Mouse (Mus musculus) spleen, adult 18-20 months (tissue): ENCODE data around the gene Slc29a1.
A peak's percentile ranks its signal among the peaks of the same experiment; 100 is the strongest.
"Not testable (repeated sequence)": the region's sequence is repeated elsewhere in the genome, so short reads cannot be mapped to it uniquely, and the experiment has no call there.

ENCODE experiments used
- DNase-seq, 2 experiments: peaks; one replicate each; pipeline ENCODE4 v3.0.0; 2022; ENCODE audit warnings: mixed read lengths in 2 of 2

Slc29a1 gene

DNA sequence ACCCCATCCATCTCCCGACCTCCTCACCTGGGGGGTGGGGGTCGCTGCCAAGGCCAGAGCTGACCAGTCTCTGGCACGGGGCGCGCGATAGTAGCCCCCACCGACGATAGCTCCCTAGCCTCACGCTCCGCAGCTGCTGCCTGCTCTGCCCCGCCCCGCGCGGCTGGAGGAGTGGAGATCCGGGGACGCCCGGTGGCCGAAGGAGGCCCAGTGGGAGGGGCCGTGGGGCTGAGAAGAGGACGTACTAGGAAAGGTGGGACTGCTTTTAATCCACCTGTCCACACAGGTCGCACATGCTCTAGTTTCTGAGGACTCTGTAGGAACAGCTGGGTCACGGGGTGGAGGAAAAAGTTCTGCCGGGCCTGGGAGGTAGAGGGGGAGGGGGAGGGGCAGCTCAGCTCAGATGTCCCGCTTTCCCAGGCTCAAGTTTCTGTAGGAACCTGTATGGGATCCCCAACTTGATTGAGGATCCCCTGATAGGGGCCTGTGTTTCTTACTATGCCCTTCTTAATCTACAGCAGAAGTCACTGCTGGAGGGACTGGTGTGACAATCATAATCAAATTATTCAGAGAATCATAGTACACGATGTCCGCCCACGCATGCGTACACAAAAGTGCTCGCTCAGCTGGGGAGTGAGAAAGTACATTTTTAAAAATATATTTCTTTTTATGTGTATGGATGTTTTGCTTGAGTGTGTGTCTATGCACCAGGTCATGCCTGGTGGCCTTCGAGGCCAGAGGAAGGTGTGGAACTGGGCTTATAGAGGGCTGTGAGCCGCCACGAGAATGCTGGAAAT is at the start of gene Slc29a1:
Slc29a1 (minus strand) TSS at position 161 of the 797 bp plus-strand sequence.
- DNase-seq, result peak in 1 of 2 experiments; percentile 35

DNA sequence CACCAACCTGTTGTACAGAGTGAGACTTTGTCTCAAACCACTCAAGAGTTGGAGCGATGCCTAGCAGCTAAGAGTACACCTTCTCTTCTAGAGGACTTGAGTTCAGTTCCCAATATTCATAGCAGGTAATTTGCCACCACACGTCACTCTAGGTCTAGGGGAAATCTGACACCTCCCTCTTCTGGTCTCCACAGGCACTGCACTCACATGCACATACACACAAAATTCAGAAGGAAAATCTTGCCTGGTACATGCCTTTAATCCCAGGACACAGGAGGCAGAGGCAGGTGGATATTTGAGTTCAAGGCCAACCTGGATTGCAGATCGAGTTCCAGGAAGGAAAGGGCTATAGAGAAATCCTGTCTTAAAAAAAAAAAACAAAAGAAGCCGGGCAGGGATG is 44.8 kb upstream of the Slc29a1 start:
- no peak for DNase-seq

DNA sequence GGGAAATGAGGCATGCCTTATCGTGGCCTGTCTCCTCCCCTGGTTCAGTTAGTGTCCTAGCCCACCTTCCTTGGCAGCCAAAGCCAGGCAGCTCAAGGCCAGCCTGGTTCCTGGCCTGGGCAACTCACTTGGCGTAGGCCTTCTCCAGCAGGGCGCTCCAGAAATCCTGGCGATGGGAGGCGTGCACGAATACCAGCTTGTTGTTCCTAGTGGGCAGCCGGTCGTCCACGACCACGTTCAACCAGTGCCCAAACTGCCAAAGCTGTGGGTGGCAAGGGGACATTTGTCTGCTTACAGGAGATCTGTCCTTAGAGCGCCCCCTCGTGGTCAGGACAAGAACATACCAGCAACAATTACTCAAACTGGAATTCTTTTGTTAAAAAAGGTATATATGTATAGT is 43.3 kb upstream of the Slc29a1 start:
- DNase-seq, result peak; percentile 25 to 70

DNA sequence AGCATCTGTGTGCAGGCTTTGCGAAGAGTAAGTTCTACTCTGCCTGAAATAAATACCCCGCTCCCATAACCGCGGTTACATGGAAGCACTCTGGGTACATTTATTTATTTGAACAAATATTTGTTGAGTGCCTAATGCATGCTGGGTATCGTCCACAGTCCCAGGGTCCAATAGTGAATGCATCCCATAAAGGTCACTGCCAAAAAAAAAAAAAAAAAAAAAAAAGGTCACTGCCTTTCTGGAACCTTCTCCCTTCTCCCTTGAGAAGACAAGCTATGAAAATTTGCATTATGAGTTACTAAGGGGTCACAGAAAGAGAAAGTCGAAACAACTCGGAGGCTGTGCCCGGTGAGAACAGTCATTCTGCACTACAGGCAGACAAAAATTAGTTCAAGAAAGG is 42.6 kb upstream of the Slc29a1 start:
- no peak for DNase-seq

DNA sequence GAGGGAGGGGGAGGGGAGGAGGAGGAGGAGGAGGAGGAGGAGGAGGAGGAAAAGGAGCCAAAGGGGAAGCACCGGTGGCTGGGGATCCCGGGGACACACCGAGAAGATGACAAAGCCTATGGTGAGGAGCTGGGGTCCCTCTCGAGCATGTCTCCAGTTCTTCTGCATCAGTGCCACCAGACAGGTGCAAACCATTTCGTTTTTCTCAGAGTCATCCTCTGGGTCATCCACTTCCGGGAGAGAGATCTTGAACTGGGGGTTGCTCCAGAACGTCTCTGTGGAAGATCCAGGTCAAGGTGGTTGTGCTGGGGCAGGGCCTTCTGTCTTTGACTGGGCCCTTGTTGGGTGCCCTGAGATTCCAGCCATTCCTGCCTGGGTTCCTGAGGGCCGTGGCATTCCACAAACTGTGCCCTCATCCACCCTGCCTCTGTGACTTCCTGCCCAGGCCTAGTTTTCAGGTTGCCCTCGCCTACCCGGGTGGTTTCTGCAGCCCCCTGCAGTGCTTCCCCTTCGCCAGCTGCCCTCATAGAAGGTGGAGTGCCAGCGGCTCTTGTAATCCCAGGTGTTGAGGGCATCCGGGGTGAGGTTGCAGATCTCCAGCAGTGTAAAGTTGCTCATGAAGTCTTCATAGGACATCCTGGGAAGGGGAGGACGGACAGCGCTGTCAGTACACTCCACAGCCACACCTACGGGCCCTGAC is 39.3 kb upstream of the Slc29a1 start:
- no peak for DNase-seq

GRCm38 (mm10) chr17:45634033-45634432 is 34.6 kb upstream of the Slc29a1 start:
- no peak for DNase-seq

- DNase-seq, result no peak
Measured at GRCm38 (mm10) chr17:45631940-45632339, 32.5 kb upstream of the Slc29a1 start.

- no peak for DNase-seq
Measured at GRCm38 (mm10) chr17:45630992-45631391, 31.6 kb upstream of the Slc29a1 start.

- DNase-seq, result peak in 1 of 2 experiments; percentile 49
Measured at GRCm38 (mm10) chr17:45629861-45630694, 30.7 kb upstream of the Slc29a1 start.

GRCm38 (mm10) chr17:45628885-45629855 is 29.8 kb upstream of the Slc29a1 start:
- no peak for DNase-seq

DNA sequence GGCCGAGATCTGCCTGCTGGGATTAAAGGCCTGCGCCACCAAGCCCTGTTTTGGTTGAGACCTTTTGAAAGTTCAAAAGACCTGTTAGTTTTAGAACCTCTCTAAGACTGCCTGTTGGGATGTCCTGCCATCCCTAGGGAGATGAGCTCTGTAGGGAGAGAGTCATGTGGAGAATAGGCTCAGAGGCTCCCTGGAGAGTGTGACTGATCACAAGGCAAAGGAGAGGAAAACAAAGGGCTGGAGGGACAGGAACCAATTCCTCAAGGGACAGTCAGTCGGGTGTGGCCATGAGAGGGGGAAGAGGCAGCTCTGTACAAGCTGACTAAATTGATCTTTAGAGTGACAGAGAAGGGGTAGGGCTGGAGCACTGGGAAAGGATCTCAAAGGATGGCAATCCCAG is 28.8 kb upstream of the Slc29a1 start:
- DNase-seq, result no peak

DNA sequence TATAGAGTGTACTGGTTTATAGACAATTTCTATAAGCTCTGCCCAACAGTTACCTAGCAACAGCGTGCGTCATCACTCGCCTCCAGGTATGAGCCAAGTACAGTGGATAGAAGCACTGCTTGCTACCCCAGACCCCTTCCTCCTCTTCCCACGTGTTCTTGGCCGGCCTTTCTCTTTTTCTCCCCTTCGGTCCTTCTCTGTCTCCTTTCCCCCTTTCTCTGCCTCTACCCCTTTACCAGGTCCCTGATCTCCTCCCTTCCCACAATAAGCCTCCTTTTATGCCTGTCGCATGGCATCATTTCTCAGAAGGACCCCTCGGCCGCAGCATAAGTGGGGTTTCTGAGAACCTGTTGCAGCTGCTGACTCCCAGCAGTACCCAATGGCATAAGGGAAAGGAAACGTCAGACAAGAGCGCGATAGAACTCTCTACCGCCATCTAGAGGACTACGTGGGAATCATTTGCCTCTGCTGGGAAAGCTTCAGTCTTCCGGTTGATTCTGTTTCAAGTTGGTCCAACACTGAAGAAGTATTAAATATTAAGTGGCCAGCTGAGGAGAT is 27.2 kb upstream of the Slc29a1 start:
- peak in 1 of 2 experiments; percentile 51 for DNase-seq

GRCm38 (mm10) chr17:45623425-45623824 is 24.0 kb upstream of the Slc29a1 start:
- not testable (repeated sequence) for DNase-seq

GRCm38 (mm10) chr17:45619386-45620256 is 20.2 kb upstream of the Slc29a1 start:
- peak in 1 of 2 experiments; percentile 14 for DNase-seq

- DNase-seq, result peak in 1 of 2 experiments; percentile 42
Measured at GRCm38 (mm10) chr17:45618941-45619385, 19.6 kb upstream of the Slc29a1 start.

DNA sequence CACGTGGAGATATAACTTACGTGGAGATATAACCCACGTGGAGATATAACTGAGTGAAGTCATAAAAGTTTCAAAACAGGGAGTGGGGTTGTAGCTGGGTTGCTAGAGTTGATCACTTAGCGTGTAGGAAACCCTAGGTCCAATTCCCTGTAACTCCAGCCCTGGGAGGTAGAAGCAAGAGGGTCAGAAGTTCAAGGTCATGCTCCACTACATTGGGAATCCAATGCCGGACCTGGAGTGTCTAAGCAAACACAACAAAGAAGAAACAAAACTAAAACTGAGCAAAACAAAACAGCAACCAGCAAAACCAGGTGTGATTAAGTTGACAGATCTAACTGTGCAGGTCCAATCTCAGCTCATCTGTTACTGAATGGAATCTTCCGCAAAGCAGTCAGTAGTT is 18.2 kb upstream of the Slc29a1 start:
- DNase-seq, result no peak

- no peak for DNase-seq
Measured at GRCm38 (mm10) chr17:45616679-45617078, 17.3 kb upstream of the Slc29a1 start.

DNA sequence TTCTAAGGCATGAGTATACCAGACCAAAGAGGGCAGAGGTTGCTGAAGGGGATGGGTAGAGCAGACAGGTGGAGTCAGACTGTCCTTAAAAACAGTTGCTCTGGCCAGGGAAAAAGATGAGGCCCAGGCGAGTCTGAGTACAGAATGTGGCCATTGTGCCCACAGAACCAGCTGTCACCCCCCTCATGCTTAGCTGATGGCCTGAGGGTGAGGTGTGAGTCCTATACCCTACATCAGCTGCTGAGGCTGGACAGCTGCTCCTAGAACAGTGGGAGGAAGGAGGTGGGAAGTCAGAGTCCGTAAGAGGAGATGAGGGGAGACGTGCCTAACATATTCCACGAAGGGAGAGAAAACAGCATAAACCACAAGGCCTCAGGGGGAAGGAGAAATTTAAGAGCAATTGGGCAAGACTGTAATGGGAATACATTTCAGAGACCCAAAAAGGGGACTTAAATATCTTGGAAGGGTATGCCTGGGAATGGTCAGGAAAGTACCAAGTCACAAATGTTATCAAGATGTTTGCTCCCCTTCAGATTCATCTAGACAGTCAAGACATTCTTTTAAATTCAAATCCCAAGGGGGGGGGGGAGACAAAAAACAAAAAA is 16.7 kb upstream of the Slc29a1 start:
- DNase-seq, result no peak

GRCm38 (mm10) chr17:45612921-45613320 is 13.5 kb upstream of the Slc29a1 start:
- no peak for DNase-seq

DNA sequence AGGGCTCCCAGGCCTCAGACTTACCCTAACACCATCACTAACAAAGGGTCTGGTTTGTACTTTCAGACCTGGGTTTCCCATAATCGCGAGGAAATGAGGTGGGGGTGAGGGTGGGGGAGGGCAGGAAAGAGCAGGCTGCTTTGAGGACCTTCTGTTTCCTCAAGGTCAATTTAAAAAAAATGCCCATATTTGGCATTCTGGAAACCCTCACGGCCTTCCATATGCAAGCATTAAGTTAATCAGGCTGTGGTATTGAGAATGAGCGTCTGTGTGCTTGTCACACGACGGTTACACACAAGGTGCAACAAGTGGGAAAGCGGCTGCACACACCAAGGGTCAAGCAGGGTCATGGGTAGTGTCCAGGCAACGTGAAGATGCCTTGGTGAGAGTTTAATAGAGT is 12.6 kb upstream of the Slc29a1 start:
- DNase-seq, result no peak
